Mouse (Mus musculus) kidney, postnatal 36 days (tissue): ENCODE data around the gene Psmd14.
A peak's percentile ranks its signal among the peaks of the same experiment; 100 is the strongest.

Source experiments
- DNase-seq, 2 experiments: peaks; one replicate each; pipeline ENCODE4 v3.0.0; 2021 to 2022; ENCODE audit warnings: mixed read lengths in 2 of 2

The Psmd14 gene

DNA sequence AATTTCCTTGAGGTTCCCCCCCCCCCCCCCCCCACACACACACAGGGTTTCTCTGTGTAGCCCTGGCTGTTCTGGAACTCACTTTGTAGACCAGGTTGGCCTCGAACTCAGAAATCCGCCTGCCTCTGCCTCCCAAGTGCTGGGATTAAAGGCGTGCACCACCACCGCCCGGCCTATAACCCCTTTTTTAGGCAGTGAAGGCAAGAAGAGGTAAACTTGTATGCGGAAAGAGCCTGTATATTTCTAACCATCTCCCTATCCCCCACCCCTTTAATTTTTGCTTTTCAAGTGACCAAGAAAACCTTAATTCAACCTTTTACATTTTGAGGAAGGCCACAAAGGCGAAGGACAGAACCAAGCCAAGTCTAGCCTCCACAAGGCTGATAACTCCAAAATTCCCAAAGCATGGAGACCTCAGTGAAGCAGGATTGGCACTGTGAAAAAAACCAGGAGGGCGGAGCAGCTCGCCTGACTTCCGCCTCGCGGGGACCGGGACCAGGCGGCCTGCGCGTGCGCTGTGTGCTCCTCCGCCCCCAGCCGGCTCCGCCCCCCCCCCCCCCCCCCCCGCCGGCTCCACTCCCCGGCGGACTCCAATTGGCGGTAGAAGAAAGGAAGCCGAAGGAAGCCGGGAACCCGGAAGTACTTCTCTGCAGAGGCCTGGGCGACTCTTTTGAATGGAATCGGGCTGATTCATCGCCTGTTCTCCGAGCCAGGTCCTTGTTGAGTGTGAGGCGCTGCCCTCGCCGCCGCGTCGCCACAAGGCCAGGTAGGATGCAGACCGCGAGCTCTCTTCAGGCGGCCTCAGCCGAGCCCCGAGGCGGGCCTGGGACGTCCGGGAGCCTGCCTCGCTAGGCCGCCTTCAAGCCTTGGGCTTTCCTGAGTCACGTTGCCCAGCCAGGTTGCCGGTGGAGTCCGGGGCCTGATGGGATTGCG is at the start of gene Psmd14:
Gene Psmd14, plus strand, starts transcription at position 587 of the 933 bp plus-strand sequence.
- peak; percentile 93 for DNase-seq

DNA sequence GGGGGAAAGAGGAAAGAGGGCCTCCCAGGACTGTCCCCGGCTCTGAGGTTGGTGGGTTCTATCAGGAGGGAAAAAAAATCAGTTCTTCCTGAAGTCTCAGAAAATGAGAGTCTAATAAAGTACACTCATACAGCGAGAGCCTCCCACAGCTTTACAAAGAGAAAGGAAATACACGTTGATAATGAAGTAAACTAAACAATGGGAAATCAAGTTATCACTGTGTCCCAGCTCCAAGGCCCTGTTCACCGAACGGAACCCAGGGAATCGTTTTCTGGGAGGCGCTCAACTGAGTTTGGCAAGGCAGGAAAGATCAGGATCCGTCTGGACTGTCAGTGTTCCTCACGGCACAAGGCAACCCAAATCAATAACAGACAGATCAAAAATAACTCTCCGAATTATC is 48.7 kb upstream of the Psmd14 start:
- DNase-seq = no peak

DNA sequence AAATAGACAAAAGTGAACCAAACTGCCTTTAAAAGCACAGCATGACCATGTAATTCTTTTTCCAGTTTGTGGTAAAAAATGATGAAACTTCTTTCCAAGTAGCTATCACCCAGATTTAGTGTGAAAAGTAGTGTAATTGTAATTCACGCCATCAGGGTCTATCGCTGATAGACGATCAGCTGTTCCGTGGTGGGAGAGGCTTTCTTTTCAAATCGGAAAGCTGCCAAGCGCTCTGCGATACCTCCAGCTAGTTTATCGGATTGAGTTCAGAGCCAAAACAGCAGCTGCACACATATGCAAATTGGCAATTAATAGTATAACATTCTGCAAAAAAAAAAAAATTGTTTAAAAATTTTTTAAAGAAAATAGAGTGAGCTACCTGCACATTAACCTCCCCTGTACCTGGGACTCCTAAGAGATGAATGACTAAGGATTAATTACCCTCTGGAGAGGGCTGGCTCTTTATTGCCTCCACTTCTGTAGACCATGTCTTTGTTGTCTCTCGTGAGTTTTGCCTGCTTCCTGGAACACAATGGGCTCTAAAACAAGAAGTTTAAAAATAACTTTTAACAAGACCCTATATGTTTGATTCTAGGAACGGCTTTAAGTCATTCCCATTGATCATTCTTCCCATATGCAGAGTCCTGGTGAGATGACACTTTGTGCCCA is 47.8 kb upstream of the Psmd14 start:
- DNase-seq = no peak

DNA sequence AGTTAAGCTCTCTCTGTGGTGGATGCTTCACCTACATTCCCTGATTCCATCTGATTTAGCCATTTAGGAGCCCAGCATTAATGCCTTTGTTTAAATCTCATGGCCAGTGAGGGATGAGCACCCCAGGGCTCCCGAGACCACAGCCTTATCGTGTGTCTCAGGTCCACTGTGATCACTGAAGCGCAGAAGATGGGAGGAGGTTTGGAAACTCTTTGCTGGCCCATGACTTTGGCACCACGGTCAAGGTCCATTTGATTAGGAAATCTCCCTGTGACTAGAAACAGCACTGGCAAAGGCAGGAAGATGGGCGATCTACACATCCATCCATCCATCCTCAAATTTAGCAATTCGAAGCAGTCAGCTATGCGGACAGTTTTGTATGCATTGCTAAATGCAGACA is 44.1 kb upstream of the Psmd14 start:
- no peak for DNase-seq

DNA sequence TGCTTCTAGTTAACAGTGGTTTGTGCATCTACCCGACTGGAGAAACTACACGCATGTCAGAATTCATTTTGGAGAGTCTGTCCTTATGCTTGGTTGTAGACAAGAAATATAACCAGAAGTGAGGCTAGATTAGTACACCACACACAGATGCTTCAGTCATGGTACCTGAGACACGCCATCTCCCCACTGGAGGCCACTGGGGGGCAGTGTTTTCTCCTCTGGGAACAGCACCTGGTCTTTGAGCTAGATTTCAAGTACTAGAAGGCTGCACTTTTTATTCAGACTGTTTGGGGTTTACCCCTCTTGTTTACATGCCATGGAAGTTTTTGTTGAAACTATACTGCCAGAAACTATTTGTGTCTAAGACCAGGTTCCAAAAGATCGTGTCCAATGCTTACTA is 43.2 kb upstream of the Psmd14 start:
- peak; percentile 42 to 83 for DNase-seq

DNA sequence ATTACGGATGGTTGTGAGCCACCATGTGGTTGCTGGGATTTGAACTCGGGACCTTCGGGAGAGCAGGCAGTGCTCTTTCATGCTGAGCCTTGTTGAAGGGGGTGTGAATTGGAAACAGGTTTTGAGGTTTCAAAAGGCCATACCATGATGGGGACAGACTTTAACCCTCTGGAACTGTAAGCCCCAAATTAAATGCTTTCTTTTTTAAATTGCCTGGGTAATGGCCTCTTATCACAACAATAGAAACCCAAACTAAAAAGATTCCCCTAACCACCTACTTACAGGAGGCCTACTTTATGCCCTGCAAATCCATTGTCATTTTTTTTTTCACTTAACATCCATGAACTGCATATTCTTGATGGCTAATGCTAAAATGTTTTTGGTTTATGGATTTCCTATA is 36.9 kb upstream of the Psmd14 start:
- no peak for DNase-seq

DNA sequence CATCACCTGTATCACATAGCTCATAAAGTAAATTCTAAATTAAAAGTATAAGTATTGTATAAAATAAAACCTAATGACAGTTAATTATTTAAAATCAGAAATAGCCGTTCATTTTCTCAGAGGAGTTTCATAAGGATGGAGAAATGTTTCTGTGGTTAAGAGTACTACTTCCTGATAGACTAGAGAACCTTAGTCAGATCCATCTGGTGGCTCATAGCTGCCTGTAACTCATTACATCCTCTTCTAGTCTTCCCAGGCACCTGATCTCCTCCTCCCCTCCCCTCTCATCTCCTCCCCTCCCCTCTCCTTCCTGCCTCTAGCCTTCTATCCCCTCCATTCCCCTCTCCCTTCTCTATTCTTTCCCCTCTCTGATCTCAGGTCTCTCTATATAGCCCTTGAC is 29.9 kb upstream of the Psmd14 start:
- DNase-seq = no peak

DNA sequence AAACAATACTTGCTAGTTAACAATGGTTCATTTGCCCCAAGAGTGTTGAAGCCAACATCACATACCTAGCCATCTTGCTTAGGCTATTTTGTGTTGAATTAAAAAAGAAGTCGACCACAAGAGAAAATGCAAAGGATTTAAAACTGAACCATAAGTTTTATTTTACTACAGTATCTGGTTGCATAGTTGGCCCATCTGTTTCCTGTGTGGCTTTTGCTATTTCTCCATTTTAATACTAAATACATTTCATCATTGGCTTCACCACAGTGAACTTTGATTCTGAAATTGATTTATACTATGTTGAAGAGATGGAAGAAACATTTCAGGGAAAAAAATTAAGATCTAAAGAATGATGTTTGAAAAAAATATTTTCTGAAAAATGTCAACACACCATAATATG is 25.0 kb upstream of the Psmd14 start:
- no peak for DNase-seq

DNA sequence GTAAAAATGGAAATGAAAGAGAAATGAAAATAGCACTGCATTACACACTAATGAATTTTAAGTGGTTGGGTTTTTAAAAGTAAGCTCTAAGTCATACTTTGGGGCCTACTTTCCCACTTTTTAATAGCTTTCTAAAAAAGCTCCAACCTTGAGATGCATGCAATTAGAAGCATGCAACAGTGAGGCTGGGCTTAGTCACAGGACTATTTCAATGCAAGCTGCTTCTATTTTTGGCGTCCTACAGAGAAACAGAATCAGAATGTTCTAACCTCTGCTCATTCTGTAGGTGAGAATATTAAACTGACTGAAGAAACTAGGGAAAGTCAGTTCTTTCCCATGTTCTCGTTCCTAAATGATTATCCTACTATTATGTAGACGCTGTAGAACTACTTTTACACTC is 22.4 kb upstream of the Psmd14 start:
- DNase-seq = no peak

DNA sequence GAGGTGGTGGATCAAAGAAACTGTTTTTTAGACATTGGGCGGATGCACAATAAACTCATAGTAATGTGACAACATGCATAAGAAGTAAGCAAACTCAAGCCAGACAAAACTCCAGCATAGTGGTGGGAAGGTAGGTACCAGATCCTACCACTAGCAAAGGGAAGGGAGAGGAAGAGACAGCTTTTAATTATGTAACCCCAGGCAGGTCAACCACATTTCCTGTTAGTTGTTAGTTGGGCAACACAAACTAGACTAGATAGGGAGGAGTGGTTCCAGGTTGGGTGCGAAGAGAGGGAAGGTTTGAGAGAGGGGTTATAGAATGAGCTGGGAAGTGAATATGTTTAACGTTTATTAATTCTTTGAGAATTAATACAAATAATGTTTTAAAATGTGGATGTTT is 1.9 kb upstream of the Psmd14 start:
- no peak for DNase-seq

DNA sequence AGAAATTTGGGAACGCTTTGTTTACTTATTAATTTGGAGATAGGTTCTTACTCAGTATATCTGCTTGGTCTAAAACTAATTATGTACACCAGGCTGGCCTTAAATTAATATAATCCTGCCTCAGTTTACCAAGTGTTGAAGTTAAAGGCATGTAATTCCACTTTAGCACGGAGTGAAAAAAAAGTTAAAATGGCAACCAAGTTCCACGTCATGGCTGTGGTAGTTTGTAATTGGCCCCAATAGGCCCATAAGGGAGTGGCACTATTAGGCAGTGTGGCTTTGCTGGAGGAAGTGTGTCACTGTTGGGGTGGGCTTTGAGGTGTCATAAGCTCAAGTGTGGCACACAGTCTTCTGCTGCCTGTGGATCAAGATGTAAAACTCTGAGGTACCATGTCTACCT is 1.0 kb downstream of the Psmd14 start:
- DNase-seq = no peak

DNA sequence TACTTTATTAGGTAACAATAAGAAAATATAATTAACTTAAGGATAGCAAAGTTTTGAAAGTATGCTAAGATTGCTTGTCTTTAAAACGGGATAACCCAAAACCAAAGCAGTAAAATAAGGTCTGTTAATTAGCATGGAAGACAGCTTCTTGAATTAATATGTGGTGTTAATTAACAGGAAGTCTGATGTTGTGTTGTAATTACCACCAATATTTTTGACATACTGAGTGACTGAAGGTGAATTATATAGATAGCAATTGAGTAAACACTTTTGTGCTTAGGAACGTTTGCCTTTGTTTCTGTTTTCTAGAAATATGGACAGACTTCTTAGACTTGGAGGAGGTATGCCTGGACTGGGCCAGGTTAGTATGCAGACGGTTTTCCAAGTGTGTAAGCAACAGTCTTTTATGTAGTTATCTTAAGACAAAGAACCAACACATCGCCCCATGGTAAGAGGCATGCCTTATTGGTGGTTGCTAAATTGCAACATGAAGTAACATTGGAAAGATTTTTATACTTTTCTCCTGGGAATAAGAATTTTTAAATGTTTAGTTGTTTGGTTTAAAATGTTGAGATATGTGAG is 11.0 kb downstream of the Psmd14 start:
- no peak for DNase-seq

DNA sequence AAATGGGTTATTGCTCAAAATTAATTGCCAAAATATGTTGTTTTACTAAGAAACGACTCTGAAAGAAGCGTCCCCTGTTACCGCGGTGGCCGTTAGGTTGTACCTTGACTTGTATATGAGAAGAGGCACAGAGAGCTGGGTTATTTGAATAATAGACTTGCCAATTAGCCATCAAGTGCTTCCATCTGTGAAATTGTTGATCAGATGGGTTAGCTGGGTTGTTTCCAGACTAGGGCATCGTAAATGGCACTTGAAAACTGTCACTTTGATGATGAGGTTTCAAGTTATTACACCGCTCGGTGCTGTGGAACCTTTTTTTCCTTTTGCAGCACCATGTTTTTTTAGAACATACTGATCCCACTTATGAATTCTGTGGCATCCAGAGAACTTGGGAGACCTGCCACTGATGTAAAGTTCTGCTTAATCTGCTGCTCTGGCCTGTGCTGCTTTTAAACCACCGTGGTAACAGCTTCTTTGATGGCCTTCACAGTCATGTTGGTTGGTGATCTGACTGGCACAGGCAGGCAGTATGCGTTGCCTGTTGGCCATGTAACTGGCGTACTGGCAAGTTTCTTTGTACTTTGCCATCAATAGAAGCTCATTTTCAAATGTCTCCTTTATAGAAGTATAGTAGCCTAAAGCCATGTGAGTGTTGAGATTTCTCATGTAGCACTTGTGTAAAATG is 21.4 kb downstream of the Psmd14 start:
- no peak for DNase-seq

DNA sequence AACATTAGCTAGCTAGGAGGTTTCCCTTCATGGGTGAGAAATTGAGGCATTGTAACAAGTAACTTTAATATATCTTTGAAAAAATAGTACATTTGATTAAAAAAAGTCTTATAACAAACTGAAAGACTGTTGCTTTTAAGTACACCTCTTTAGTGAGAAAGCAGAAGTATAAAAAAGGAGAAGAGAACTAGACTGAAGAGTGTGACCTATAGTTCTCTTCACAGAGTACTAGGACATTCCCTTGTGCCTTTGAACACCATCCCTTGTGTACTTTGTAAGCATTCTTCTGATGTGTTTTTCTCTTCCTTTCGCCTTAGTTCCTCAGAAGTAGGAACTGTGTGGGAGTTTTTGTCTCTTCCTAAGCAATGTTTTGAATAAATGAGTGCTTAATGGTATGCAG is 22.7 kb downstream of the Psmd14 start:
- no peak for DNase-seq

DNA sequence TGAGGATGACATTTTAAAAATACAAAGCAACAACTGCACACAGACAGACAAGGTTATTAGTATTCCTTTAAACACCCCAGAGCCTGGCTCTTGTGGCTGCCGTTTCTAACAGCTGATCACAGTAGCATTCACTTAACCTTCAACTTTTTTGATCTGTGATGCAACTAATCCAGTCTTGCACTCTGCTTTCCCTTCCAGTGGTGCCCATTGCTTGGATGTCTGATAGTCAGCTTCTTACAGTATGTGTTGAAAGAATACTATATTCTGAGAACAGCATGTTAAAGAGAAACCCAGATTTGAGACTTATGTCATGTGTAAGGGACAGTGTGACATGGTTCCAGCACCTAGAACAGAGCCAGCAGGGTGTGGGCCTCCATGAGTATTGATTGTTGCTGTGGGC is 34.6 kb downstream of the Psmd14 start:
- no peak for DNase-seq

DNA sequence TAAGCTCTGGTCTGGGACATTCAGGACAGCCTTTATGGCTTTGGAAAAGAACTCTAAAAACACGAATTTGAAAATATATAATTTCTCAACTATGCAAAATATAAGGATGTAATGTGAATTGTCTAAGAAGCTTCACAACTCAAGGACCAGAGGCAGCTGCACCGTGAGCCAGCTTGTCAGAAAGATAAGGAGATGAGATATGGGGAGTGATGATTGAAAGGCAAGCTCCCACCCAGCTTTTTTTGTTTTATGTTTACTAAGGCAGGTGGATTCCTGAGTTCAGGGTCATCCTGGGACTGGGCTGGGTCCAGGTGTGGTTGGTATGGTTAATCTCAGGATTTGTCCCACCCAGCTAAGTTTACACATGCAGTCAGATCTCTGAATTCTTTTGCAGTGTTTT is 35.1 kb downstream of the Psmd14 start:
- no peak for DNase-seq

DNA sequence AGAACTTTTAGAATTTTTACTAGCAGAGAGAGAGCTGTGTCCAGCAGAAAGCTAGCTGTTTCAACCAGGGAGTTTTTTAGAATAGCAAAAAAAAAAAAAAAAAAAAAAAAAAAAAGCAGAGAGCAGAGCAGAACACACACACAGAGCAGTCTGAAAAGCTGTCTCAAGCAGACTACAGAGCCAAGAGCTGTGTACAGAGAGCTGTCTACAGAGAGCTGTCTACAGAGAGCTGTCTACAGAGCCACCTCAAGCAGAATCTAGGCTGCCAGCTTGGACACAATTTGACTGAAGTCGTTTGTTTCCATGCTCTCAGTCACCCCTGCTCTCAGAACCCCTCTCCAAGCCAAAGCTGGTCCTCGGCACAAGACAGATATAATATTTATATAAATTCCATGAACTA is 35.9 kb downstream of the Psmd14 start:
- no peak for DNase-seq

DNA sequence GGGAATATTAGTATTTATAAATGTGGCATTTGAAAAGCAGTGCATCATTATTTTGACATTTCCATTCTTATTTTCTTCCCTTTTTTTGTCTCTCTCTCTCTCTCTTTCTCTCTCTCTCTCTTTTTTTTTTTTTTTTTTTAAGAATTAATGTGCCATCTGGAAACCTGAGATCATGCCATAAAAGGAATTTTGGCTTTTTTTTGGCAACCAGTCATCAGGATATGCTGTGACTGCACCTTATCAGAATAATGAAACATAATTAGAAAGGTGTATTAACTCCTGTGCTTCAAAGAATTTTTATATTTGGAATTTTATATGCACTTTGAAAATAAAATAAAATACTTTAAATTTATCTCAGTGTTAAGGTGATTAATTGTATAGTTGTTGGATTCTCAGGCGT is 39.2 kb downstream of the Psmd14 start:
- DNase-seq = no peak

DNA sequence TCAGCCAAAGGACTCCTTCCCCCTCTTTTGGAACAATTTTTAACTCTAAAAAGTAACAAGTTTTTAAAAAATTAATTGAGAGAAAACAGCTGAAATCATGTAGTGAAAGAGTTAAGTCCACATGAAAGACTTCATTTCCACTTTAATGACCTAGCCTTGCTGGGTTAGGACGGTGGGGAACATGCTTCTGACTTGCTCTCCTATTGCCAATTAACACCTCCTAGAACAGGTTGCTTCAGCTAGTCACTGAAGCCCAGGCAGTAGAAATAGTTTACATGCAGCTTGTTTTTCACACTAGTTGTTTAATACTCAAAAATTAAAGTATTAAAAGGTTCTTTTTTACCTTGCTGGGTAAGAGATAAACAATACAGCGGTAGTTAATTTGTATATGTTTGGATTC is 39.8 kb downstream of the Psmd14 start:
- DNase-seq = no peak

DNA sequence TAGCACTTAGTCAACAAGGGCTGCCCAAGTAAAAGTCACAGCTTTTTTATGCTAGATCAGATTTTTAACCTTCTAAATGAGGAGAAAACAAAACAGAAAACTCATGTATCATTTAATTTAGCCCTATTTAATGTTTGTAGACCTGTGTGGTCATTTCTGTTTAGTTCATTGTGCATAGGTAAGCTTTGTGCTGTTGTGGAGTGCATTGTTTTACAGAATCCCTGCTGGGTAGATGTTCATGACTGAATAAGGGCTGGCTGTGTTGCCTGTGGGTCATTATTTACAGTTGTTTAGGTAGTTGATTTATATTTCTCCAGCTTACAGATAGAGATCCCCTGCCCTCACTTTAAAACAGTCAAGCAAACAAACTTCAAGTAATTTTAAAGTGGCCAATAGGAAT is 40.9 kb downstream of the Psmd14 start:
- no peak for DNase-seq

DNA sequence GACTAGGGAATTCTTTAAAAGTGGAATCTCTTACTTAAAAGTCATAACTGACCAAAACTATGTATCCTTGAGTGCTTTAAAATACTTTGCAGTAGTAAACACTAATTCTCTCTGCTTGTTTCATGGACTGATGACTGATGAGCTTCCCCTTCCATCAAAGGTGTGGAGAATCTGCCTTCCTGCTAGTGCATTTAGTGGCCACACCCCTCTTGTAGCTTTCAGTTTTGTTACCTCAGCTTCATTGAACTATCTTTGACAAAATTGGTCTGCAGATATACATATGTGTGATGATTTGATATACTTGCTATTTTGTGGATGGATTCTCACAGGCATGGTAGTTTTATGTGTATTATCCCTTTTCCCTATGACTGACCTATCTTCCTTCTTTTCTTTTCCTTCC is 43.5 kb downstream of the Psmd14 start:
- DNase-seq = no peak

DNA sequence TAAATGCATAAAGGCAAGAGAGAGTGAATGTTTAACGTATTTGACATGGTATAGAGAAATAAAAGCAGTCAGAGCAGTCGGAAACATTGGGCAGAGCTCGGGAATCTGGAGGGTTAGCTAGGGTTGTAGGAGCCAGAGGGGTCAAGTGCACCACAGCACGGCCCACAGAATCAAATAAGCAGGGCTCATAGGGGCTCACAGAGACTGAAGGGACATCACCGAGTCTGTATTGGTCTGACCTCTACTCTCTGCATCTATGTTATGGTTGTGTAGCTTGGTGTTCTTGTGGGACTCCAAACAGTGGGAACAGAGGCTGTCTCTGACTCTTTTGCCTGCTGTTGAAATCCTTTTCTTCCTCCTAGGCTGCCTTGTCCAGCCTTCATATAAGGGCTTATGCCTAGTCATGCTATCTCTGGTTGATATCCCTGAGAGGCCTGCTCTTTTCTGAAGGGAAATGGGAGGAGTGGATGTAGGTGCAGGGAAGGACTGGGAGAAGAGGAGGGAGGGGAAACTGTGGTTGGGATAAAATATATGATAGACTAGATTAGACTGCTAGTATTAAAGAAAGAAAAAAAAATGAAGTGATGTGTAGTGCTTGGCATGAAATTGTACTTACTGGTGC is 47.9 kb downstream of the Psmd14 start:
- no peak for DNase-seq

DNA sequence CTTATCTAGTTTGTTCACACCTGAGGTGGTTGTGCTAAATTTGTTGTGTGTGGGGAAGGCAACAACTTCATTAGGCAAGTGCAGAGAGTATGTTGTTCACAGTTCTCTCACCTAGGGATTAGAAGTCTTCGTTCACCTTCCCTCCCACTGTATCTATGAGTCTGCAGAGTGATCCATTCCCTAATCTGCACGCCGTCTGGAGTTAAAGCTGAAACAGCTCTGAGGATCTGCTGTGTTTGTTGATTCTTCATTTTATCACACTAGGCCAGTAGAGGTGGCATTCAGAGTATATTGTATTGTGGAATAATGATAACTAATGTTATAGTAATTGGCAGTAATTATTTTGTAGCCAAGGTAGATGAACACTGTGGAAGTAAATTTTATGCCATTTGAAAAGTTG is 48.5 kb downstream of the Psmd14 start:
- DNase-seq = no peak
